Mouse (Mus musculus) kidney, adult 11 months (tissue): ENCODE data around the gene Angel1.

Experiments
- DNase-seq: peaks from one replicate; pipeline ENCODE4 v3.0.0; 2022

Angel1 gene

DNA sequence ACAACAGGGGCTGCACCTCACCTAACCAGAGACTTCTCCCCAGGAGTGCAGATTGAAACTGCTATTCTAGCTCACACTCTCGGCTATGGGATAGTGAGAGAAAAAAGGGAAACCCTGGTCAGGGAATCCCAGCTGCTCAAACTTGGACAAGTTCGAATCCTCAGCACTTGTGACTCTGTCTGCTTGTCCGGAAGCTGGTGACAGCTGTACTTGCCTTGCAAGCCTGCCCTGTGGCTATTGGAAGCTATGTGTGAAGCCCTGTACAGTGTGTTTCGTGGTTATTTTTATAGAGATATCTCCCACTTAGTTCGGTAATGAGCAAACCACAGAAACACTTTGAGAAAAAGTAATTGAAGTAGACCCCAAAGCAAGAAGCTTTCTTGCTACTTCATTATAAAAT, 53.8 kb downstream of the Angel1 start:
- DNase-seq, result no peak

DNA sequence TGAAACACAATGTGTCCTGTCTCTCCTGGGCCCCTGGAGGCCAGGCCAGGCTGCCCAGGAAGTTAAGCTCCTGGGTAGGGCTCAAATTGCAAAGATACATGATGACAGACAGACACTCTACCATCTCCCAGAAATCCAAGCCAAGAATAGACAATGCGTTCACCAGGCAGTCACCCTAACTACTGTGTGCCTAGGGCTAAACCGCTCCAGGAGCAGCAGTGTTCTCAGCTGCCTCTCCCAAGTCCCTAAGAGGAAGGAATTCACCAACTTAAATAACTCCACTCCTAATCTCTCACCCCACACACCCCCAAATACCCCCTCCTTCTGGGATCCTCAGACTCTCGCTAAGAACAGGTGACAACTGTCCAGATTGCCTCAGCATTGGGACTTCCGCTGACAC, 54.2 kb downstream of the Angel1 start:
- no peak for DNase-seq

DNA sequence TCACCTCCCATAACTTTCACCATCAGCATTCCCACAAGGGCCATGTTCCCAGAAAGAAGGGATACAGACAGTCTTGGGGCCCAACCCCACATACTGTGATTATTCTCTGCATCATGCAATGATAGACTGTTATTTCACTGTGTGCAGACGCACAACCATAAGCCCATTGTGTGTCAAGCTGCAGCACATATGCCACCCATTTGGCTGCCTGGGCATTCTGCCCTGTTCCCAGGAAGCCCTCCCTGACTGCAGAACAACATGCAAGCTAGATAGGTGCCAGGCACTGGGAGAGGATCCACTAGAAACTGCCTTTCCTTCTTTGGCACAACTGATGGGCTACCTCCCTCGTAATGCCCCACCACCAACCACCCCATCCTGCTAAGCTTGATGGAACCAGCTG, 57.9 kb downstream of the Angel1 start:
- no peak for DNase-seq

DNA sequence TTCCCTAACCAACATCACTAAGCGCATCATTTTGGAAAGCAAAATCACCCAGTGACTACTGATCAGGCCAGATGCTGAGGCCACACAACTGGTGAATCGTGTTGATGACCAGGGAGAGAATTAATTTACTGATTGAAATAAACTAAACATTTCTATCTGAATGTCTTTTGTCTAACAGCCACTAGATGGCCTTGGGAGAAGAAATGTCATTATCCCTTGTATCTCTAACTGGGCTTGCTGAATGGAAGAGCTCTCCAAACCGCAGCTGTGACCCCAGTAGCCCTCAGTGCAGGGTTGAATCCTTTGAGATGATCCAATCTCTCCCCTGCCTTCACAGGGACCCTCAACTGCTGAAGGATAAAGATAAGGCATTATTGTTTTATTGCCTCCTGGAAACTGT, 60.6 kb downstream of the Angel1 start:
- DNase-seq, result no peak

DNA sequence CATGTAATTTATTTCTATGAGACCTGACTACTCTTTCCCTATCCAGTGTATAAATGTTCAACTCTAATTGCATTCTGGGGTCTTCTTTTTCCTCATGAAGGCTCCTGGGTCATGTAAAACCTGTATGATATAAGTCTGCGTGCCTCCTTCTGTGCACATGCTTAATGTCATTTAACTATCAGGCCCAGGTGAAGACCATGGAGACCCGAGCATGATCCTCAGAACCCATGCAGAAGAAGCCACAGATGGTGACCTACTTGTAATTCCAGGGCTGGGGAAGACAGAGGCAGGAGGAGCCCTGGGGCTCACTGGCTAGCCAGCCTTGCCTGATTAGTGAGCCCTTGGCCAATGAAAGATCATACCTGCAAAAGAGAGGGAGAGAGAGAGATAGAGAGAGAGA, 65.8 kb downstream of the Angel1 start:
- no peak for DNase-seq

DNA sequence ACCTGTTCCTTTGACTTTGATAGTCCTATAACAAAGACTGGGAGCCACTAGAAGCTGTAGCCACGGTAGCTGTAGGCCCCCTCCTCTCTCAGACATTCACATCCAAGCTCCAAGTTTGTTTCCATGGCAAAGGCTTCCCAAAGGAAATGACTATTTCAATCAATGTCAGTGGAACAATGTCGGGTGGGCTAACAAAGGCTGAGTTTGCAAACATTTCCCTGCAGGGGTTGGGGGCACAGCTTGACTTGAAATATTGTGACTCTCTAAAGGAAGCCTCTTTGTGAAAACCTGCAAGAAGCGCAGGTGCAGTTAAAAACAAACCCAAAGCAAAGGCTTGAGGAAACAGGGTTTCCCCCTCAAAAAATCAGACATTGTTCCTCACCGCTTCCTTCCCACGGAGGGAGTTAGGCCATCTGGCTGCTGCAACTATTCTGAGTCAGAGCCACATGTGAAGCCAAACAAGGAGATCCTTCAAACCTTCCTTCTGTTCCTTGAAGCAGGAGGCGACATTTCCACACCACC, 66.8 kb downstream of the Angel1 start:
- no peak for DNase-seq

DNA sequence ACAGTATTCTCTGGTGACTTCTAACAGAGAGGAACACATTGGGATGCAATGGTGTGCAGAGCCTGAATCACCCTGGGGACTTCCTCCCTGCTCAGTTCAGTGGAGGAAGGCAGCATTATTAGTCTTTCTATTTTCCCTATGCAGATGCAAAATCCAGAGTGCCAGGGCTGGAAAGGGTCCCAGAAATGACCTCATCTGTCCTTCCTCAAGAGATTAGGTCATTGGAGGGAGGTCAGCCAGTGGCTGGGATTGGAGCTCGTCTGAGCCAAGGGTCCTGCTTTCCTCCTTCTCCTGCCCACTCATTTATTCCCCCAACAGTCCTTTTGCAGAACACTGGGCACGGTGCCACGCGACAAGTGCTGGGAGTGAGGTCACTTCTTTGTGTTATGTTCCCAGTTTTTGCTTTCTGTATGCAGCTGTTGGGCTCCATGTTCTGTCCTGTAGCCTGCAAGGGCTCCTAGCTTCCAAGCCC, 73.7 kb downstream of the Angel1 start:
- peak; percentile 19 for DNase-seq

DNA sequence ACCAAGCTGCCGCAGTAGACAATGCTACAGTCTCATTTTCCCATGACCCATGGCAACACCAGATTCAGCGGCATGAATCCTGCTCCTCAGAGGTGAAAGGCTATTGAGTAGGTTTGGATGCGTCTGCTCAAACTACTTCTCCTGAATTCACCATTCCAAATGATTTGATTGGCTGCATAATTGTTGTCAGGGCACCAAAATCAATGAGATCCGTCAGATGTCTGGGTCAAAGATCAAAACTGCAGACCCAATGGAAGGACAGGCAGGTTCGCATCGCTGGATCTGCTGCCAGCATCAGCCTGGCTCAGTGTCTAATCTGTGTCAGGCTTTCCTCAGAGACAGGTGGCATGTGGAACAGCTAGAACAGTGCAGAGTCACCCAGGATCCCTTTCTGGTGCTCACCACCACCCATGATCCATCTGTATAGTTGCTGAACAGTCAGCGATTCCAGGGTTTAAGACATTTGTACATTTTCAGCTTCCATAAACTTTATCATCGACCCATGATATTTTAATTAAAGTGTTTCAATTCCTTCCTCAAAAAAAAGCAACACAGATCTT, 74.9 kb downstream of the Angel1 start:
- DNase-seq, result no peak
